Mouse (Mus musculus) CH12.LX (cell line): ENCODE measurements around the gene Cd99l2. TPM values are rescaled to one million over a fixed set of nuclear protein-coding genes. Genes with fewer than 3 reads are reported as not detected.

Source experiments
- DNase-seq: peaks from one replicate; pipeline ENCODE4 v3.0.0-alpha.2; 2013; ENCODE audit errors: extremely low read depth
- H3K27ac ChIP-seq: 2 replicates; pipeline ENCODE4 v1.5.1; 2012; ENCODE audit warnings: low read depth, mild to moderate bottlenecking, control low read depth, moderate library complexity; ENCODE audit not compliant: insufficient read depth
- H3K27me3 ChIP-seq: replicated peaks from 2 replicates; pipeline ENCODE3; 2012; ENCODE audit warnings: inconsistent platforms
- H3K36me3 ChIP-seq, 2 experiments: replicated peaks in 1 of 2; 2 replicates each; pipeline versions ENCODE3 to v1.6.1; 2012; ENCODE audit warnings: inconsistent platforms in 1 of 2, low read length in 1 of 2, mild to moderate bottlenecking in 1 of 2, mixed read lengths in 1 of 2, moderate library complexity in 1 of 2; ENCODE audit not compliant: control insufficient read depth in 1 of 2, insufficient read depth in 1 of 2
- H3K4me1 ChIP-seq, 2 experiments: 2 replicates each; pipeline ENCODE4 v1.6.1; 2012; ENCODE audit warnings: inconsistent platforms in 1 of 2, moderate library complexity in 1 of 2; ENCODE audit not compliant: insufficient read depth in 2 of 2, control insufficient read depth in 1 of 2
- H3K4me2 ChIP-seq: 2 replicates; pipeline ENCODE4 v1.6.1; 2012; ENCODE audit warnings: low read depth, mild to moderate bottlenecking, control low read depth; ENCODE audit not compliant: poor library complexity, insufficient read depth, severe bottlenecking
- H3K4me3 ChIP-seq, 3 experiments: fragments of 150-350 bp in 1 of 3; sonication (generic) in 1 of 3; replicated peaks in 1 of 3; 2 replicates each; pipeline versions ENCODE3 to v1.5.1; 2011 to 2012; ENCODE audit warnings: low read depth in 2 of 3, low read length in 2 of 3, mild to moderate bottlenecking in 2 of 3, moderate library complexity in 2 of 3, control low read depth in 1 of 3, improper control_type of control experiment in 1 of 3, inconsistent platforms in 1 of 3, mixed read lengths in 1 of 3; ENCODE audit not compliant: poor library complexity in 1 of 3
- H3K79me2 ChIP-seq: replicated peaks from 2 replicates; pipeline ENCODE4 v1.6.1; 2012; ENCODE audit warnings: mild to moderate bottlenecking, moderate library complexity; ENCODE audit not compliant: control insufficient read depth, poor library complexity, insufficient read depth, severe bottlenecking; ENCODE audit errors: extremely low read depth
- H3K9ac ChIP-seq: 2 replicates; pipeline ENCODE4 v1.6.1; 2012; ENCODE audit warnings: low read depth, mild to moderate bottlenecking, control low read depth, moderate library complexity; ENCODE audit not compliant: insufficient read depth
- H3K9me3 ChIP-seq: replicated peaks from 2 replicates; pipeline ENCODE3; 2012; ENCODE audit warnings: low read length, inconsistent platforms, mixed read lengths
- BHLHE40 ChIP-seq: IDR thresholded peaks from 2 replicates; pipeline ENCODE4 v1.6.1; 2011; ENCODE audit warnings: mild to moderate bottlenecking, low read depth, low read length, improper control_type of control experiment
- CHD1 ChIP-seq: IDR thresholded peaks from 2 replicates; pipeline ENCODE4 v1.6.1; 2012; ENCODE audit warnings: low read depth, low read length, improper control_type of control experiment, inconsistent platforms
- CTCF ChIP-seq, 2 experiments: IDR thresholded peaks in 1 of 2; conservative IDR thresholded peaks in 1 of 2; 2 replicates each; pipeline ENCODE4 v1.5.1; 2011 to 2012; ENCODE audit warnings: low read depth in 2 of 2, low read length in 2 of 2, improper control_type of control experiment in 1 of 2, inconsistent platforms in 1 of 2, mild to moderate bottlenecking in 1 of 2, moderate library complexity in 1 of 2
- ELF1 ChIP-seq: IDR thresholded peaks from 2 replicates; pipeline ENCODE4 v1.6.1; 2014; ENCODE audit warnings: low read depth, mild to moderate bottlenecking, inconsistent platforms, low read length, improper control_type of control experiment
- ETS1 ChIP-seq: conservative IDR thresholded peaks from 2 replicates; pipeline ENCODE4 v1.6.1; 2012; ENCODE audit warnings: low read depth, mild to moderate bottlenecking, inconsistent platforms, low read length, improper control_type of control experiment, moderate library complexity
- GABPA ChIP-seq: IDR thresholded peaks from 2 replicates; pipeline ENCODE4 v1.6.1; 2012; ENCODE audit warnings: low read depth, low read length, improper control_type of control experiment, inconsistent platforms; ENCODE audit not compliant: insufficient replicate concordance
- HCFC1 ChIP-seq: IDR thresholded peaks from 2 replicates; pipeline ENCODE4 v1.6.1; 2012; ENCODE audit warnings: low read depth, mild to moderate bottlenecking, inconsistent platforms, low read length, improper control_type of control experiment
- IRF4 ChIP-seq: IDR thresholded peaks from 2 replicates; pipeline ENCODE4 v1.6.1; 2014; ENCODE audit warnings: low read depth, mild to moderate bottlenecking, inconsistent platforms, low read length, improper control_type of control experiment
- KAT2A ChIP-seq: IDR thresholded peaks from 2 replicates; pipeline ENCODE4 v1.6.1; 2012; ENCODE audit warnings: low read length, improper control_type of control experiment, inconsistent platforms; ENCODE audit not compliant: insufficient replicate concordance
- MAX ChIP-seq: IDR thresholded peaks from 2 replicates; pipeline ENCODE4 v1.6.1; 2011; ENCODE audit warnings: low read length, improper control_type of control experiment
- NRF1 ChIP-seq: IDR thresholded peaks from 2 replicates; pipeline ENCODE4 v1.6.1; 2014; ENCODE audit warnings: low read depth, mild to moderate bottlenecking, inconsistent platforms, low read length, improper control_type of control experiment, moderate library complexity
- POLR2A ChIP-seq: IDR thresholded peaks from 2 replicates; pipeline ENCODE4 v1.6.1; 2011; ENCODE audit warnings: low read depth, mild to moderate bottlenecking, improper control_type of control experiment, low read length
- RAD21 ChIP-seq: IDR thresholded peaks from 2 replicates; pipeline ENCODE4 v1.6.1; 2011; ENCODE audit warnings: low read depth, mild to moderate bottlenecking, low read length, improper control_type of control experiment, moderate library complexity
- SMC3 ChIP-seq: IDR thresholded peaks from 2 replicates; pipeline ENCODE4 v1.6.1; 2011; ENCODE audit warnings: low read depth, low read length, improper control_type of control experiment
- UBTF ChIP-seq: IDR thresholded peaks from 2 replicates; pipeline ENCODE4 v1.6.1; 2012; ENCODE audit warnings: low read depth, mild to moderate bottlenecking, inconsistent platforms, low read length, improper control_type of control experiment, moderate library complexity
- USF1 ChIP-seq: IDR thresholded peaks from 2 replicates; pipeline ENCODE4 v1.6.1; 2014; ENCODE audit warnings: low read depth, mild to moderate bottlenecking, inconsistent platforms, low read length, improper control_type of control experiment
- USF2 ChIP-seq: conservative IDR thresholded peaks from 2 replicates; pipeline ENCODE4 v1.6.1; 2011; ENCODE audit warnings: low read depth, low read length, improper control_type of control experiment
- ZNF384 ChIP-seq: IDR thresholded peaks from 2 replicates; pipeline ENCODE4 v1.6.1; 2012; ENCODE audit warnings: low read depth, low read length, improper control_type of control experiment, inconsistent platforms
- dilution Hi-C: fragments of 300-500 bp; cut with MboI; formaldehyde crosslinking; loops from 2 replicates; pipeline ENCODE4 v1.14.3; 2020; ENCODE audit warnings: low sequenced_read_pairs; ENCODE audit not compliant: extremely low pct_unique_long_range_greater_than_20kb, extremely low pct_ligation_motif_present
- in situ Hi-C: fragments of 300-500 bp; cut with MboI; formaldehyde crosslinking; loops from 3 replicates; pipeline ENCODE4 v1.14.3; 2019; ENCODE audit warnings: low sequenced_read_pairs, low pct_ligation_motif_present, low pct_unique_long_range_greater_than_20kb, mixed read lengths
- polyA plus RNA-seq: library from polyadenylated mRNA; unstranded; fragments of >175 nt; gene quantifications from 2 replicates; pipeline ENCODE4 v1.2.1, GENCODE M21; 2012; ENCODE audit warnings: low read depth; ENCODE audit not compliant: insufficient read length
- total RNA-seq, 2 experiments: library from RNA; depleted of rRNA; stranded (reverse); fragments of 300-350 nt in 1 of 2; fragments of >200 nt in 1 of 2; gene quantifications; 2 replicates each; pipeline ENCODE4 v1.2.3; 2012 to 2014

The Cd99l2 gene
- total and polyA plus RNA-seq, 3 experiments, result 9.9 to 13.7 (median 10.4) TPM

DNA sequence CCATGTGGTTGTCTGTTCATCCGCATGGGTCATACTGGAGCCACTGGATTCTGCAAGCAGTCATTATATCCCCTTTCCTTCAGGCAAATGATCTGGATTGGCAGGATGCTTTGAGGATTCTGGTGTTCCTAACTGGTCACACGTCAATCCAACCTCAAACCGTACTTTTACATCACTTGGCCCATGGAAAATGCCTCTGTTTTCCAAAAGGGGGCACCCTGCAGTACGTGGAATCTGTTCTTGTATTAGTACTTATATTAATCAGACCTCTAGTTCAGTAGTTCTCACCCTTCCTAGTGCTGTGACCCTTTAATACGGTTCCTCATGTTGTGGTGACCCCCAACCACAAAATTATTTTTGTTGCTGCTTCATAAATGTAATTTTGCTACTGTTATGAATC is 41.5 kb upstream of the Cd99l2 start:
- peak; percentile 20 for TF ChIP-seq SMC3
- peak in 1 of 2 experiments; percentile 43; a peak in 2 of 4 replicates for TF ChIP-seq CTCF (conservative IDR thresholded peaks at IDR 0.05 in 1 of 2, IDR thresholded peaks at IDR 0.05 in 1 of 2; ENCODE audit: low read depth in 2 of 2, low read length in 2 of 2)
- TF ChIP-seq GABPA, result no peak
- Histone ChIP-seq H3K4me2 (no peak overlapping the region), H3K79me2 (no peaks in the 10 kb centered on the region), H3K4me3 (no peak overlapping the region), H3K4me1 (peaks cover 0 to 7% of the 10 kb centered on the region in 2 experiments; a peak in 1 of 4 replicates), H3K27me3 (no peaks in the 10 kb centered on the region), H3K36me3 (no peaks in the 10 kb centered on the region), H3K9me3 (no peaks in the 10 kb centered on the region), H3K9ac (no peak overlapping the region), H3K27ac (no peak overlapping the region)
- dilution Hi-C loops (no loop called here), in situ Hi-C loops (no loop called here)
- no peak for DNase-seq

GRCm38 (mm10) chrX:71532635-71533034 is 40.0 kb upstream of the Cd99l2 start:
- TF ChIP-seq IRF4 (no peak), POLR2A (no peak), ETS1 (no peak), USF2 (no peak), NRF1 (no peak), CHD1 (no peak), KAT2A (no peak), BHLHE40 (no peak), HCFC1 (no peak), USF1 (no peak), CTCF (conservative IDR thresholded peaks at IDR 0.05 in 1 of 2, IDR thresholded peaks at IDR 0.05 in 1 of 2; ENCODE audit: low read depth in 2 of 2, low read length in 2 of 2) (peak in 1 of 2 experiments; percentile 44; a peak in 2 of 4 replicates), ELF1 (no peak), SMC3 (peak; percentile 21), RAD21 (no peak; the same call in none of the 2 replicates), MAX (no peak), ZNF384 (no peak), UBTF (no peak)
- TF ChIP-seq, all 38 proteins: peak for 2
- H3K4me2 ChIP-seq, result no peak overlapping the region
- DNase-seq, result no peak
- H3K27ac ChIP-seq, result no peak overlapping the region
- no peaks in the 10 kb centered on the region for H3K36me3 ChIP-seq
- H3K4me1 ChIP-seq, result peaks cover 0 to 7% of the 10 kb centered on the region in 2 experiments; a peak in 1 of 4 replicates
- no peak overlapping the region for H3K4me3 ChIP-seq
- H3K9ac ChIP-seq, result no peak overlapping the region
- H3K9me3 ChIP-seq, result no peaks in the 10 kb centered on the region
- dilution Hi-C loops, result no loop called here
- no peaks in the 10 kb centered on the region for H3K79me2 ChIP-seq
- in situ Hi-C loops, result no loop called here
- H3K27me3 ChIP-seq, result no peaks in the 10 kb centered on the region
